Mouse (Mus musculus) CH12.LX (cell line): ENCODE measurements around the gene Fosl1.

Experiments used
- CTCF ChIP-seq, 2 experiments: IDR thresholded peaks in 1 of 2; conservative IDR thresholded peaks in 1 of 2; 2 replicates each; pipeline ENCODE4 v1.5.1; 2011 to 2012; ENCODE audit warnings: low read depth in 2 of 2, low read length in 2 of 2, improper control_type of control experiment in 1 of 2, inconsistent platforms in 1 of 2, mild to moderate bottlenecking in 1 of 2, moderate library complexity in 1 of 2
- JUND ChIP-seq: conservative IDR thresholded peaks from 2 replicates; pipeline ENCODE4 v1.6.1; 2011; ENCODE audit warnings: low read depth, low read length, improper control_type of control experiment
- MEF2A ChIP-seq: IDR thresholded peaks from 2 replicates; pipeline ENCODE4 v1.6.1; 2014; ENCODE audit warnings: low read depth, mild to moderate bottlenecking, inconsistent platforms, low read length, improper control_type of control experiment, borderline replicate concordance
- ZC3H11A ChIP-seq: IDR thresholded peaks from 2 replicates; pipeline ENCODE4 v1.6.1; 2012; ENCODE audit warnings: low read depth, mild to moderate bottlenecking, inconsistent platforms, low read length, improper control_type of control experiment

- TF ChIP-seq JUND (no peak), CTCF (conservative IDR thresholded peaks at IDR 0.05 in 1 of 2, IDR thresholded peaks at IDR 0.05 in 1 of 2; ENCODE audit: low read depth in 2 of 2, low read length in 2 of 2) (no peak), ZC3H11A (no peak), MEF2A (no peak)
Observed at GRCm38 (mm10) chr19:5466916-5467500, 19.7 kb downstream of the Fosl1 start.
